Mouse (Mus musculus) megakaryocyte progenitor cell, adult 5-6 weeks (primary cell): ENCODE measurements around the gene Trpm8. TPM values are rescaled to one million over a fixed set of nuclear protein-coding genes. Genes with fewer than 3 reads are reported as not detected.

ENCODE experiments used
- ATAC-seq: replicated peaks from 2 replicates; pipeline ENCODE4 v1.8.0; 2016; ENCODE audit warnings: mild to moderate bottlenecking, moderate TSS enrichment, inconsistent platforms; ENCODE audit not compliant: poor library complexity
- total RNA-seq, 2 experiments: library from RNA; stranded (forward) in 1 of 2; stranded (reverse) in 1 of 2; fragments of 157-497, 149-512 nt in 1 of 2; fragments of 200-1000 nt in 1 of 2; gene quantifications; 2 replicates each; pipeline versions ENCODE4 v1.2.3 to v1.2.4; 2015 to 2017

Gene Trpm8
- total RNA-seq, 2 experiments from 2014 or later = not detected

DNA sequence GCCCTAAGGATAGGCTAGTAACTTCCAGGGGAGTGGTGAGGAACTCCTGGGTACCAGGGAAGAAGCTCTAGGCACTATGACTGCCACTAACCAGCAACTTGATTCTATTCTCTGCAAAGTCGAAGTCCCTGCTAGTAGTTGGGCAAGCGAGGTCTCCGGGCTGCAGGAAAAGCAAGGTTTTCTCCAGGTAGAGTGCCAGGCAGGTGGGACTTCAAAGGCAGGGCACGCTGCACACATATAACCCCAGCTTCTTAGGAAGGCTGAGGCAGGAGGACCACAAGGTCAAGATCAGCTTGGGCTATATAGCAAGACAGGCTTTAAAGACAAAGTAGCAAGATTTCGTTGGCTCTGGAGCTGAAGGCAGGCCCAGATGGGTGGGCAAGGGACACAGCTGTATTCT, 13.7 kb upstream of the Trpm8 start:
- ATAC-seq = no peak

DNA sequence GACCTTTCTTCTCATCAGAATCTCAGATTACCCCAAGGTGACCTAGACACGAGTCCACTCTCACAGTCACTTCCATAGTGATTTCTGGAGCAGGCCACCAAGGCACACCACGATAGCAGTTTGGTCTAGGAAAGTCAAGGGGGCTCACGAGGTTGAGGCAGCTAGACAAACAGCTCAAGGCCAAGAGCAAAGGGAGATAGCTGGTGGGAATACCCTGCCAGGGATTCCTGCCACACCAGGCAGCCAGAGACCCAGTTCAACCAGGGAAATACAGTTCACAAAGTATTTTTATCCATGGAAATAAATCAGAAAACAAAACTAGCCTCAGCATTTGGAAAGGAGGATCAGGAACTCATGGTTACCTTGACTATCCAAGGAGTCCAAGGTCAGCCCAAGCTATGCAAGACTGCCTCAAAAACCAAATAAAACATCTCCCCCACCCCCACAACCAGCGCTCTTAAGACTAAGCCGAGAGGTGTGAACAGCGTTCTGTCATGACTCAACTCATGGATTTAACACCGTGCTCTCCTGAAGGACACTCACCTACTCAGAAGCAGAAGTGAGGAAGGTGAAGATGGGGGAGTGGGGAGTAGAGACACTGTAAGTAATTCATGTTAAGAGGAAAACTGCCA, 13.1 kb upstream of the Trpm8 start:
- ATAC-seq = no peak

- ATAC-seq = no peak
Measured at GRCm38 (mm10) chr1:88264869-88265240, 12.6 kb upstream of the Trpm8 start.

GRCm38 (mm10) chr1:88266123-88266522, 11.3 kb upstream of the Trpm8 start:
- ATAC-seq = no peak

- ATAC-seq = no peak
Measured at GRCm38 (mm10) chr1:88267489-88267888, 10.0 kb upstream of the Trpm8 start.

- no peak for ATAC-seq
Measured at GRCm38 (mm10) chr1:88268070-88268469, 9.4 kb upstream of the Trpm8 start.

- ATAC-seq = 0 out of 2 replicates have a peak, but pooled peaks have one; percentile 2
Measured at GRCm38 (mm10) chr1:88269539-88270309, 7.7 kb upstream of the Trpm8 start.

DNA sequence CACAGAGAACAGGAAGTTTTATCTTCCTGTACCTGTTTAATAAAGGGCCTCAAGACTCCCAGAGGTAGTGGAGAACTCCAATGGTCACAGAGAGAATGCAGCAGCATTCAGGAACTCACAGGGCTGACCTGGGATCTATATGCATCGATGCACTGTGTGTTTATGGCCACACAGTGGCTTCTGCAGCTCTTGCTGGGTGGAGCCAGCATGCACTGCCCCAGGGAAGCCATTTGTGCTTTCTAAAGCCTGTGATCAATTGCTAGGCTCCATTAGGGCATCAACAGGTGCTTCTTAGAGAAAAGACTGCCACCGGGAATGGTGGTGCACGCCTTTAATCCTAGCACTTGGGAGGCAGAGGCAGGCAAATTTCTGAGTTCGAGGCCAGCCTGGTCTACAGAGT, 4.6 kb upstream of the Trpm8 start:
- ATAC-seq = no peak

- no peak for ATAC-seq
Measured at GRCm38 (mm10) chr1:88273326-88273725, 4.1 kb upstream of the Trpm8 start.

GRCm38 (mm10) chr1:88273832-88274231, 3.6 kb upstream of the Trpm8 start:
- ATAC-seq = no peak

DNA sequence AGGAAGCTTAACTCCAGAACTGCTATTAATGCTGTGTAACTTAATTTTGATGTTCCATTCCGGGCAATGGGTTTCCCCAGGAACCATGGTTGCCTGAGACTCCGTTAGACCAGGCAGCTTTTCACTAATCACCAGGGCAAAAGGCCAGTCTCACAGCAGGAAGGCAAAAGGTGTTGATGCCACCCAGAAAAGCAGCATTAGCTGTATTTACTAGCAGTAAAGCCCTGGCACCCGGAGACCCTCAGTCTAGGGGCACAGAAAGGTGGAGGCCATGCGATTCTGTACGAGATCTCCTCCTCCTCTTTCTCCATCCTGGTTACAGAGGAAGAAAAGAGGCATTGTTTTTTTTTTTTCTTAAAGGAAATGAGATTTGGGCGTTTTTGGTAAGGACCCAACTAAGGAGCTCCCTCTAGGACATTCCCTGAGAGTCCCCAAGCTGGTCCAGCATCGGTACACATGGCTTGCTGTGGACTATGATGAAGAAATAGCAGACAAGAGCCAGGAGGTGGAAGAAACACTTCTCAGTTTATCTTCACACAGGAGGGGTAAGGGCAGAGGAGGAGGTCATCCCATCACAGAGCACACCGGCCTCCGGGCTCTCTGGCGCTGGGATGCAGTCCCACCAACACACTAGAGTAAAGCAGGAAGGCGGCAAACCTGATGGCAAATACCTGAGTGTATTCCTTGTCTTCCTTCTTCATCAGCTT, 2.9 kb upstream of the Trpm8 start:
- no peak for ATAC-seq

DNA sequence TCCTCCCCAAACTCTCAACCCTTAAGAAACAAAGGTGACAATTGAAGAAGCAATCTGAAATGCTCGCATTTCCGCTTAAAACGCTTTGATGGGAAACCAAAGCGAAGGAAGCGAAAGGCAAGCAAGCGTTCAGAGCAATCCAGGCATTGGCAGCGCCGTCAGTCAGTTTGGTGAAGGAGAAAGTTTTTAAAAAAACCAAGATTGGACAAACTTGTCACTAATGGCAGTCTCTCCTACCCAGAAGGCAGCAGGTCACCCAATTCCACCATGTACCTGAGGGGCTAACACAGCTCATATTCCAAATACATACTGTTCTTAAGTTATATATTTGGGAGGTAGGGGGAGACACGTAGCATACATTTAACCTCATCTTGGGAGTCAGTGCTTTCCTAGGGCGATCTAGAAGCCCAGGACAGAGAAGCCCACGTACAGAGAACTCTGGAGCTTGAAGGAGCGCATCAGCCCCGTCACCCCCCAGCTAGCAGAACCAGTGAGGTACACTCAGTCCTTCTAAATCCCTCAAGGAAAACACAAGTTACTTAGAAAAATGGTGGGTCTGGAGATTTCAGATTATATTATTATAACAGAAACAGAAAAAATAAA, 2.3 kb upstream of the Trpm8 start:
- no peak for ATAC-seq

DNA sequence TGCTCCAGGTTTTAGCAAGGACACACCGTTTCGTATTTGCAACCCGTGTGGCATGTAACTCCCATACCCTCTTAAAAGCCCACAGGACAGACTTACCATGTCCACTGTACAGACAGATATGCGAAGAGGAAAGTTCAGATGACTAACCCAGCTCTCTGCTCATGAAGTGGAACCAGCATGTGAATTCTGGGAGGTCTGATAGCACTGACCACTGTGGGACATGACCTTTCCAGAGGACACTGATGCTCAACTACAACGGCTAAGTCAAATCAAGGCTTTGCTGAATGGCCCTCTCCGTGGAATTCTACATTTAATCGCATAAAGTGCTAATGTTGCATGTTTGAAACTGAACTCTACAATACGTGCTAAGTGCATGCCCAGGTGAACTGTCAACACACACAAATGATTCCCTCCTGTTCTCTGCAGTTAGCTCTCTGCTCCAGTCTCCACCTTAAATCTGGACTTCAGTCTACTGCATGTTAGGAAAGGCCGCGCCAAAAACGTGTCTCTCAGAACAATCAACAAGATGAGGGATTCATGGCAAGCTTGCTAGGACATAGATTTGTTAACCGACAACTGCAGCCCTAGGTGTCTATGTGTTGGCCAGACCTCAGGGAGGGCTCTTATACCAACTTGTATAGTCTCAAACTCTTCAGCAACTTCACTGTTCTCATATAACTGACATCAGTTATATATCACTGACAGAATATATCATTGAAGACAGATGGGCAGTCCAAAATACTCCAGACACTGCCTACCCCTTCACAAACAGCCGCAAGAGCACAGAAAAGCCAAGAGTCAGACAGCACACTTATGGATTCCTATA, 1.6 kb upstream of the Trpm8 start:
- ATAC-seq = peak; percentile 0; the same call in 1 of the 2 replicates

GRCm38 (mm10) chr1:88276524-88277097, 850 bp upstream of the Trpm8 start:
- ATAC-seq = peak; percentile 12

DNA sequence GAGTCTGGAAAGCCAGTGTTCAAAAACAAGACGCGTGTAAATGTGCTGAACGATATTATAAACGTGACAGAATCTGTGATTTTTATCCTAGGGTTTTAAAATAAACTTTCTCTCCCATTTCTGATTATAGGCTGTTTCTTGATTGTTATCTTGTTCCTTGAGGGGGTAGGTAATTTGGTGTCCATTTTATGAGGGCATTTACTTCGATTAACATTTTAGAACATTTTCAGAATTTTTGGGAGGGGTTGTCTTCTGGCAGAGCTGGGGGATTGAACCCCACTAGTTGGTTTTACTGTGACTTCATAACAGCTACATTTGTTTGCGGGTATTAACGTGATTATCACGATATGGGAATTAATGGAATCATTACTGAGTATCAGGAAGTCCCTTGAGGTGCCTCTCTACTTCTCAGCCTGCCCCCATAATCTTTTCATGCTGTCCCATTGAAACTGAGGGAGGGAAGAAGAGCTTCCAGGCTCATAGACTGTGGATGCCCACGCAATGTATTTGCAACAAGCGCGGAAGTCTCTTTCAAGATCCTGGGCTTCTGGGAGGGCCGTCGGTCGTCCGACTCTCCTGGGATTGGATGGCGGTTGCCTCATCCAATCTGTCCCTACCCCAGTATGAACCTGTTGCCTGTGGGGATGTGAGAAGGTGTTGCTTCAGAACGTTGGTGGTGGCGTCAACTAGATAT, 504 bp downstream of the Trpm8 start:
- ATAC-seq = 0 out of 2 replicates have a peak, but pooled peaks have one; percentile 0

- no peak for ATAC-seq
Measured at GRCm38 (mm10) chr1:88279111-88280005, 1.9 kb downstream of the Trpm8 start.

DNA sequence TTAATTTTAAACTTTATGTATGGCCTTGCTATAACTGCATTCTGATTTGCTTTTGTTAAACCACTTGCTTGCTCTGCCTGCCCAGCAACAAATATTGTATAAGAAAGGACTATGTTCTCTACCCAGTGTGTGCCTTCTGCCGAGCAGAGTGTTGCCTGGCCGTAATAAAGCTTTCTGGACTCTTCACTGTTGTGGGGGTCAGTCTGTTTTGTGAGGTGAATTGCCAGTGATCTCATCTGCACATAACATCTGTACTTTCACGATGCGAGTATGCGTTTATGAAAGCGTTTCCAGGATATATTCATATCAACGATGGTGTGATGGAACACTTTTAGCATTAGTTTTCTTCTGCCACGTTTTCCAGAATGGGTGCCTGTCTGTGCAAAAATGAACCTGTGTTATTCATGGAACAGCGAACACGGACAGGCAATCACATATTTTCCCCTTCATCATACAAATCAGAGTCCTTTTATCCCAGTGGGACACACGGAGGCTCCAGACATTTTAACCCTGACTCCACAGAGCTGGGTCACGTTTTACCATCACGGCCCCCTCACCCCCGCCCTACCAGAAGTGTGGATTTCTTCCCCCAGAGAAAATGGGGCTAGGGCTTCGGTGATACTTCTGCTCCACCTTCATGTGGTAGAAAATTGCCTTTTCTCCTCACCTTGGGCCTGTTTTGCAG, 2.7 kb downstream of the Trpm8 start:
- ATAC-seq = no peak

DNA sequence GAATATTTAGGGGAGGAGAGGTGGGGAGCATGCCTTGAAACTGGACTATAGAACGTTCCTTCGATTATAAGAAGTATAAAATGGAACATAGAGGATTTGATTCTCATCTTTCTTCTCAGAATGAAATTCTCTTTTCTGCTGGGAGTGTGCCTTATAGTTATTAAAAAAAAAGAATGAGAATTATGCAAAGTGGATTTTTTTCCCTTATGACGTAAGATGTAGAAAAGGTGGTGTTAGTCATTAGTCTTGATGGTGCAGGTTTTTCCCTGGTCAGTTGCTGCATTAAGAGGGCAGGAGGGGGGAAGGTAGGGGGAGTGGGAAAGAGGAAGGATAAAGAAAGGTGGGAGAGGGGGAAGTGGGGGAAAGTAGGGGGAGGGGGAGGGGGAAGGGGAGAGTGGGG, 4.8 kb downstream of the Trpm8 start:
- ATAC-seq = no peak
